Mouse (Mus musculus) C2C12 (cell line): Measurements from ENCODE around the gene Nectin2.

Source experiments
- CTCF ChIP-seq: IDR thresholded peaks from one replicate; pipeline ENCODE4 v1.5.1; 2011; ENCODE audit not compliant: control insufficient read depth, insufficient read depth, insufficient read length
- FOSL1 ChIP-seq: IDR thresholded peaks from one replicate; pipeline ENCODE4 v1.8.0; 2011; ENCODE audit warnings: mild to moderate bottlenecking, low read length; ENCODE audit not compliant: poor library complexity, insufficient read depth, severe bottlenecking
- MAX ChIP-seq: IDR thresholded peaks from one replicate; pipeline ENCODE4 v1.6.1; 2011; ENCODE audit warnings: mild to moderate bottlenecking, control low read depth
- MYOD1 ChIP-seq: IDR thresholded peaks from one replicate; pipeline ENCODE4 v1.6.1; 2011; ENCODE audit warnings: low read depth; ENCODE audit not compliant: control insufficient read depth, insufficient read length
- MYOG ChIP-seq: IDR thresholded peaks from one replicate; pipeline ENCODE4 v1.6.1; 2011; ENCODE audit not compliant: control insufficient read depth, insufficient read length; ENCODE audit errors: extremely low read depth

- TF ChIP-seq CTCF (no peak), MYOG (no peak), MYOD1 (no peak), FOSL1 (no peak), MAX (no peak)
Measured at GRCm38 (mm10) chr7:19742468-19742867, 7.8 kb downstream of the Nectin2 start.
